Mouse (Mus musculus) lung, adult 2 months (tissue): ENCODE results near the gene Emc4.

Experiments used
- CTCF ChIP-seq: fragments of 200-500 bp; IDR thresholded peaks from 2 replicates; pipeline ENCODE4 v1.5.1; 2011; ENCODE audit warnings: mild to moderate bottlenecking, low read length, control low read depth; ENCODE audit not compliant: insufficient read depth
- POLR2A ChIP-seq: fragments of 200-500 bp; IDR thresholded peaks from 2 replicates; pipeline ENCODE4 v1.6.1; 2011; ENCODE audit warnings: low read depth, mild to moderate bottlenecking, control low read depth, low read length, borderline replicate concordance; ENCODE audit errors: extremely low read depth

DNA sequence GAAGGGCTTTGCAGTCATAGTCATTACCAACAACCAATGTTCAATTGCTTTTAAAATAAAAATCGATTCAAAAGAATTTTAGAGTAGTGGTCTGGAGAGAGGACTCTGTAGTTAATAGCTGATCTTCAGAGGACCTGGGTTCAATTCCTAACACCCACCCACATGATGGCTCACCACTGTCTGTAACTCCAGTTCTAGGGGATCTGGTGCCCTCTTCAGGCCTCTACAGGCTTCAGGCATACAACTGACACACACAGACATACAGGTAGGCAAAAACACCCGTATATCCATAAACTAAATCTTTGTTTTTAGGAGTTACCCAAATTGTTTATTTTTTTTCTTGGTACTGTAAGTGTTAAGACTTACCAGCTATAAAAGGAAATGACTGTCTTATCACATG lies 28.1 kb downstream of the Emc4 start:
- TF ChIP-seq CTCF (peak; percentile 35; the same call in 1 of the 2 replicates), POLR2A (no peak)
